Mouse (Mus musculus) leukemia stem cell, adult 10-12 weeks (primary cell): ENCODE results near the gene Rbmx. TPM values are rescaled to one million over a fixed set of nuclear protein-coding genes. Genes with fewer than 3 reads are reported as not detected.

ENCODE experiments used
- polyA plus RNA-seq: library from polyadenylated mRNA; stranded (reverse); fragments of >175 nt; gene quantifications from 2 replicates; pipeline ENCODE4 v1.2.3, GENCODE M21; 2012; ENCODE audit warnings: low replicate concordance

Gene Rbmx
- polyA plus RNA-seq = 11.2 and 14.0 TPM in 2 replicates

DNA sequence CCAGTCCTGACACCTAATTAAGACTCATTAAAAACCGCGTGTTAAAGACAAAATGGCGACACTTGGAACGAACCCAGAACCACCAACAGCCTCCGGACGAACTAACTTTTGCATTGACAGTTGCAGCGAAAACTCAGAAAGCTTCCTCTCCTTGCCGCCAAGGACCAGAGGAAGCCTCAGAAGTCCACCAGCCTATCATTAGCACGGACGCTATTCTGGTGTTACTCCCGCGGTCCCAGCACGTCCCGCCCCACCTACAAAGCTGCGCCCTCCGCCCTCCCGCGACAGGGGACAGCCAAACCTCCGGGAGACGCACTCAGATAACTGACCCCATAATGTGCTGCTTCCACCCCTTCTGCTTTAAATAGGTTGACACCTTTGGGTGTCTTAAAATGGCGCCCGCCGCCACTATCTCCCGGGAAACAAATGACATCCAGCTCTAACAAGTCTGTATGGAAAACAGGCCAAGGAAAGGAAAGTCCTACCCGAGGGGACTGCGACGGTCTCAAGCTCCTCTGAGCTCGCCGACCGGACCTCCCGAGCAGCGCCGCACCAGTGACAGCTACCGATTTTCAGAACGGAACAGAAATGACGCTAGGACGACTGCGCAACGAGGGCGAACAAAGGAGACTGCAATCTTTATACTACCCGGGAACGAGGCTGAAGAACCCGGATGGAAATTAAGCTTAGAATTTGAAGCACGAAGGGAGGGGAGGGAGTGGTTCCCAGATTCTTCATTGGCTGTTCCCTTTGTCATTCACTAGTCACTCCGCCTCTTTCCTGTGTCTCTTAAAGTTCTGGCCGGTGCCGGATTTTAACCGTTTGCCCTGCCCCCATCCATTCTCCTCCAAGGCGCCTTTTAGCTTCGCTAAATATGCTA is at the start of gene Rbmx:
TSS of gene Rbmx (minus strand) at position 670 of the 880 bp plus-strand sequence.

DNA sequence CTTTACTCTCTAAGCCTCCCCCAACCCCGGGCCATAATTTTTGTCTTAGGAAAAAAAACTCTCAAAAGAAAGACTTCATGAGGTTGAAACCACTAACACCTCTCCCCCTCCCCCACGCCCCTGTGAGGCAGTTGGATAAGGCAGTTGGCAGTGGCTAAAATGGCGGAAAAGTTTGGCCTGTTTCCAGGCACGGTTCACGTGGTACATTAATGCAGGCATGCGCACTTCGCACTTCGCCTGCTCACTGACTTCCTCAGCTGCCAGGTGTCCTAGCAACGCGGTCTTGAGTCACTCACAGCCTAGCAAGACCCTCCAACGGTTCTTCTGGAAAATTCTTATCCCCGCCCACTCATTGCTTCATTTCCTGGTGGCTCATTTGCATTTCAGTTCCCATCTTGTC is 15.9 kb upstream of the Rbmx start, which contains the start of gene Gm364:
TSS of gene Gm364 (plus strand) at position 386 of the 400 bp plus-strand sequence.

DNA sequence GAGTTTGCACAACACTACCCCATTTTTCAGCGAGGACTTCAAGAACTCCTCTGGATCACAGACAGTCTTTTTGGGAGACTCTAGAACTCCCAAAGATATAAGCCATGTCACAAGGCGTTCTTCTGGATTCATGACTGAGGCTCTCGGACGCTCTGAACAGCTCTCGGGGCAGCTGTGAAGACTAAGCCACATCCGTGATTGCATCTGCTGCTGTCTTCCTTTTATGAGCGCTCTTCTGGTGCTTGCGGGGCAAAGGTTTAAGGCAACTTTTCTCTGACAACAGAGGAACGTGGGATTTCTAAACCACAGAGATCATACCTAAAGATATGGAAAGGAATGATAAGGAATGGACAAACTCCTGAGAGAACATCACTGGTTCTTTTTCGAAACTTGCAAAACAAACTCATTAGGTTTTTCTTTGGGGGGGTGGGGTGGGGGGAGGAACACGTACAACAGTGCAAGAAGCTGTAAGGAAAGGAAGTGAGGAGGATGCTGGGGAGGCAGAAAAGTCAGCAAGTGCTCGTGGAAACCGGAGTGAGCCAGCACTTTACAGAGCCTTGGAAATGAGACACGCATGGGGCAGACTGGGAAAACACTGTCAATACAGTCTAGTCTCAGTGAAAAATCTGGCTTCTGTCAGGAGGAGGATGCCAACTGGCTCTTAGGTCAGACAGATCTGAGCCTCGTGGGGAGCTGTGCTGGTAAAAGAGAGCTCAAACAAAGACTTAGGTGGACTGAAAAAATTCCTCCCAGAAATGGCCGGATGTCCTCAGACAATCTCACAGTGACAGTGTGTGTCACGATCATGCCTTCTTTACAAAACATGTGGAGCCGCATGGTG is 54.2 kb downstream of the Rbmx start, which contains the start of gene Arhgef6:
TSS of gene Arhgef6 (minus strand) at position 359 of the 841 bp plus-strand sequence.

Other genes with a start within 250 kb of the Rbmx start
- gene Cd40lg, start 180.9 kb downstream of the Rbmx start, polyA plus RNA-seq = 0.28 TPM in 1 of 2 replicates, not detected in the other
- gene Arhgef6, start 54.3 kb downstream of the Rbmx start, polyA plus RNA-seq = 1.2 and 1.3 TPM in 2 replicates
- not detected in 2 replicates for gene Gm364, start 16.1 kb upstream of the Rbmx start, polyA plus RNA-seq
- gene Gpr101, start 110.7 kb upstream of the Rbmx start, polyA plus RNA-seq = not detected in 2 replicates